Mouse (Mus musculus) thymus, adult 18-20 months (tissue): ENCODE results near the gene Efhd1.

Experiments used
- DNase-seq, 2 experiments: peaks; one replicate each; pipeline ENCODE4 v3.0.0; 2022; ENCODE audit warnings: mixed read lengths in 2 of 2

Gene Efhd1

GRCm38 (mm10) chr1:87312681-87313080 lies 48.5 kb downstream of the Efhd1 start:
- DNase-seq, result no peak

GRCm38 (mm10) chr1:87313116-87313515 lies 49.0 kb downstream of the Efhd1 start:
- no peak for DNase-seq

GRCm38 (mm10) chr1:87313843-87314570 lies 49.8 kb downstream of the Efhd1 start:
- no peak for DNase-seq

GRCm38 (mm10) chr1:87315431-87315830 lies 51.3 kb downstream of the Efhd1 start:
- DNase-seq, result no peak

GRCm38 (mm10) chr1:87315894-87316293 lies 51.7 kb downstream of the Efhd1 start:
- DNase-seq, result no peak

- DNase-seq, result no peak
Measured at GRCm38 (mm10) chr1:87316672-87317071, 52.5 kb downstream of the Efhd1 start.

- no peak for DNase-seq
Measured at GRCm38 (mm10) chr1:87321071-87321470, 56.9 kb downstream of the Efhd1 start.

GRCm38 (mm10) chr1:87322778-87323177 lies 58.6 kb downstream of the Efhd1 start:
- no peak for DNase-seq

GRCm38 (mm10) chr1:87324649-87325048 lies 60.5 kb downstream of the Efhd1 start:
- no peak for DNase-seq

GRCm38 (mm10) chr1:87326742-87327163 lies 62.6 kb downstream of the Efhd1 start, which contains the start of gene Gigyf2:
Gigyf2 (plus strand) TSS chr1:87326998.
- DNase-seq, result peak; percentile 91 to 94

- peak; percentile 37 to 40 for DNase-seq
Measured at GRCm38 (mm10) chr1:87327165-87327861, 63.1 kb downstream of the Efhd1 start.

GRCm38 (mm10) chr1:87331774-87332173 lies 67.6 kb downstream of the Efhd1 start:
- DNase-seq, result no peak

GRCm38 (mm10) chr1:87350576-87350975 lies 86.4 kb downstream of the Efhd1 start:
- no peak for DNase-seq

GRCm38 (mm10) chr1:87360276-87360675 lies 96.1 kb downstream of the Efhd1 start:
- no peak for DNase-seq
